Mouse (Mus musculus) lung, embryonic 14.5 days (tissue): ENCODE data around the gene Wipi1. TPM values are rescaled to one million over a fixed set of nuclear protein-coding genes. Genes with fewer than 3 reads are reported as not detected.
A peak's percentile ranks its signal among the peaks of the same experiment; 100 is the strongest.

Source experiments
- ATAC-seq: fragments of 200-750 bp; cut with Nextera tagmentation; 2 replicates; pipeline ENCODE4 v1.8.0; 2017; ENCODE audit warnings: mild to moderate bottlenecking, moderate TSS enrichment, moderate library complexity; ENCODE audit not compliant: insufficient read depth
- DNase-seq: peaks from one replicate; pipeline ENCODE4 v3.0.0-alpha.2; 2015
- H3K27ac ChIP-seq: fragments of 300-500 bp; sonication (generic); 2 replicates; pipeline ENCODE4 v1.5.1; 2014; ENCODE audit warnings: low read depth, mild to moderate bottlenecking, moderate library complexity
- H3K27me3 ChIP-seq: fragments of 300-500 bp; sonication (generic); 2 replicates; pipeline ENCODE4 v1.6.1; 2014; ENCODE audit warnings: low read length, control low read depth; ENCODE audit not compliant: insufficient read depth
- H3K36me3 ChIP-seq: fragments of 300-500 bp; sonication (generic); 2 replicates; pipeline ENCODE4 v1.6.1; 2014; ENCODE audit warnings: control low read depth; ENCODE audit not compliant: insufficient read depth
- H3K4me1 ChIP-seq: fragments of 300-500 bp; sonication (generic); 2 replicates; pipeline ENCODE4 v1.6.1; 2014; ENCODE audit warnings: antibody characterized with exemption, control low read depth; ENCODE audit not compliant: insufficient read depth
- H3K4me2 ChIP-seq: fragments of 300-500 bp; sonication (generic); 2 replicates; pipeline ENCODE4 v1.6.1; 2014; ENCODE audit warnings: mild to moderate bottlenecking
- H3K4me3 ChIP-seq: fragments of 300-500 bp; sonication (generic); 2 replicates; pipeline ENCODE4 v1.5.1; 2014; ENCODE audit warnings: low read depth, low read length
- H3K9ac ChIP-seq: fragments of 300-500 bp; sonication (generic); 2 replicates; pipeline ENCODE4 v1.6.1; 2014
- H3K9me3 ChIP-seq: fragments of 300-500 bp; sonication (generic); 2 replicates; pipeline ENCODE4 v1.6.1; 2016; ENCODE audit warnings: low read depth, low read length, control low read depth
- CTCF ChIP-seq: IDR thresholded peaks from 2 replicates; pipeline ENCODE4 v1.5.1; 2016; ENCODE audit warnings: antibody characterized with exemption, low read depth
- WGBS: fragments of 180-500 bp; shearing (Covaris S2); extraction: QIAGEN DNeasy Blood & Tissue Kit; methylation state at CpG from one replicate; pipeline ENCODE4 v1.1.7; 2014; 5-methylcytosine and 5-hydroxymethylcytosine counted together
- polyA plus RNA-seq: library from polyadenylated mRNA; unstranded; fragments of >200 nt; fragmentation: Nextera tagmentation; extraction: Ambion mirVana; gene quantifications from 2 replicates; pipeline ENCODE4 v1.2.1, GENCODE M21; 2014

Gene Wipi1
- polyA plus RNA-seq, 1 experiment from 2014 or later, result 24.9 TPM

- H3K9ac ChIP-seq, result peak overlapping the region; percentile 83
- DNase-seq (peak; percentile 38), ATAC-seq (no peak; the same call in 1 of the 2 replicates)
- no peaks in the 10 kb centered on the region for H3K9me3 ChIP-seq
- H3K36me3 ChIP-seq, result no peaks in the 10 kb centered on the region
- TF ChIP-seq CTCF, result no peak
- H3K4me1 ChIP-seq, result 0 out of 2 replicates have a peak, but pooled peaks cover 5% of the 10 kb centered on the region
- peak overlapping the region; percentile 76 for H3K4me3 ChIP-seq
- H3K27ac ChIP-seq, result peak overlapping the region; percentile 88
- 15% methylated on average over 9 of the region's 9 CpGs for WGBS
- H3K4me2 ChIP-seq, result peak overlapping the region; percentile 75
- H3K27me3 ChIP-seq, result no peaks in the 10 kb centered on the region
Observed at GRCm38 (mm10) chr11:109610046-109610794, 1.5 kb downstream of the Wipi1 start.

GRCm38 (mm10) chr11:109608976-109609625 lies 2.7 kb downstream of the Wipi1 start:
- Histone ChIP-seq H3K4me2 (peak overlapping the region; percentile 75; the same call in 1 of the 2 replicates), H3K9ac (no peak overlapping the region), H3K27ac (no peak overlapping the region), H3K4me1 (0 out of 2 replicates have a peak, but pooled peaks cover 5% of the 10 kb centered on the region), H3K9me3 (no peaks in the 10 kb centered on the region), H3K27me3 (no peaks in the 10 kb centered on the region), H3K4me3 (no peak overlapping the region), H3K36me3 (no peaks in the 10 kb centered on the region)
- TF ChIP-seq CTCF, result no peak
- 67% methylated on average over 6 of the region's 6 CpGs for WGBS
- DNase-seq (no peak), ATAC-seq (no peak)

GRCm38 (mm10) chr11:109607600-109607999 lies 4.2 kb downstream of the Wipi1 start:
- H3K9me3 ChIP-seq, result no peaks in the 10 kb centered on the region
- H3K4me1 ChIP-seq, result 0 out of 2 replicates have a peak, but pooled peaks cover 5% of the 10 kb centered on the region
- no peak overlapping the region for H3K27ac ChIP-seq
- H3K4me2 ChIP-seq, result no peak overlapping the region
- no peaks in the 10 kb centered on the region for H3K27me3 ChIP-seq
- H3K36me3 ChIP-seq, result peaks cover 4% of the 10 kb centered on the region
- no peak overlapping the region for H3K4me3 ChIP-seq
- no peak for TF ChIP-seq CTCF
- no peak overlapping the region for H3K9ac ChIP-seq
- ATAC-seq (no peak), DNase-seq (no peak)
- WGBS, result 79% methylated on average over 6 of the region's 6 CpGs

- WGBS, result 83% methylated on average over 12 of the region's 12 CpGs
- Histone ChIP-seq H3K4me1 (0 out of 2 replicates have a peak, but pooled peaks cover 2% of the 10 kb centered on the region), H3K36me3 (peaks cover 60% of the 10 kb centered on the region), H3K4me3 (no peak overlapping the region), H3K27me3 (no peaks in the 10 kb centered on the region), H3K9ac (no peak overlapping the region), H3K4me2 (no peak overlapping the region), H3K27ac (no peak overlapping the region), H3K9me3 (no peaks in the 10 kb centered on the region)
- DNase-seq (no peak), ATAC-seq (no peak)
- TF ChIP-seq CTCF, result peak; percentile 30; the same call in 1 of the 2 replicates
Observed at GRCm38 (mm10) chr11:109598778-109599570, 12.8 kb downstream of the Wipi1 start.

GRCm38 (mm10) chr11:109594761-109595160 lies 17.0 kb downstream of the Wipi1 start:
- H3K9ac ChIP-seq, result no peak overlapping the region
- no peak overlapping the region for H3K27ac ChIP-seq
- no peaks in the 10 kb centered on the region for H3K9me3 ChIP-seq
- ATAC-seq (no peak), DNase-seq (no peak)
- WGBS, result 84% methylated on average over 8 of the region's 8 CpGs
- 0 out of 2 replicates have a peak, but pooled peaks cover 10% of the 10 kb centered on the region for H3K4me1 ChIP-seq
- H3K36me3 ChIP-seq, result peaks cover 33% of the 10 kb centered on the region
- no peak overlapping the region for H3K4me3 ChIP-seq
- TF ChIP-seq CTCF, result no peak
- no peaks in the 10 kb centered on the region for H3K27me3 ChIP-seq
- no peak overlapping the region for H3K4me2 ChIP-seq

- peak; percentile 77 for DNase-seq
- no peak overlapping the region for H3K4me3 ChIP-seq
- 0 out of 2 replicates have a peak, but pooled peaks cover 10% of the 10 kb centered on the region for H3K4me1 ChIP-seq
- peak; percentile 64 for ATAC-seq
- 35% methylated on average over 6 of the region's 6 CpGs for WGBS
- no peak overlapping the region for H3K4me2 ChIP-seq
- no peak for TF ChIP-seq CTCF
- no peaks in the 10 kb centered on the region for H3K9me3 ChIP-seq
- H3K27ac ChIP-seq, result peak overlapping the region; percentile 67
- H3K36me3 ChIP-seq, result peaks cover 21% of the 10 kb centered on the region
- no peak overlapping the region for H3K9ac ChIP-seq
- H3K27me3 ChIP-seq, result no peaks in the 10 kb centered on the region
Observed at GRCm38 (mm10) chr11:109593200-109593981, 18.4 kb downstream of the Wipi1 start.
